Mouse (Mus musculus) adrenal gland, postnatal 36 days (tissue): Measurements from ENCODE around the gene Atrnl1. TPM values are rescaled to one million over a fixed set of nuclear protein-coding genes. Genes with fewer than 3 reads are reported as not detected.
"Not testable (repeated sequence)": the region's sequence is repeated elsewhere in the genome, so short reads cannot be mapped to it uniquely, and the experiment has no call there.

Experiments
- DNase-seq, 2 experiments: peaks; one replicate each; pipeline ENCODE4 v3.0.0; 2021; ENCODE audit warnings: mixed read lengths in 1 of 2
- total RNA-seq, 2 experiments: library from RNA; stranded (reverse); gene quantifications; 2 replicates each; pipeline ENCODE4 v1.2.3; 2021

The Atrnl1 gene
- total RNA-seq, 2 experiments from 2014 or later: 26.0 to 29.6 TPM

GRCm38 (mm10) chr19:57961738-57962640 is 351.2 kb downstream of the Atrnl1 start:
- DNase-seq: no peak

DNA sequence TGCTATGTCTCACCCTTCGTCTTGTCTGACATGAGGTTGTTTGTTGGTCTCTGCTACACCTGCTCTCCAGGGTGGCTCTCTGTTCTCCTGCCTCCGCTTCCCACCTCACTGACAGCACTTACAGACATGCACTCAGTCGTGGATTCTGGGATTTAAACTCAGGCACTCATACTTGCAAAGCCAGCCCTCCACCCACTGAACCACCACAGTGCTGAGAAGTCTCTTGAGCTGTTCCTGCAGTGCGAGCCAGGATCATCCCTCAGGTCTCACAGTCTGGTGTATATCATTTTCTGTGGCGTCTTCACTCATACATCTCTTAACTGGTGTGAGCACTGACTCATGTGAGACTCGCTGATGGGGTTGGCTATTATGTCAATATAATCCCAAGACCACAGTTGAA is 353.0 kb downstream of the Atrnl1 start:
- DNase-seq: no peak

DNA sequence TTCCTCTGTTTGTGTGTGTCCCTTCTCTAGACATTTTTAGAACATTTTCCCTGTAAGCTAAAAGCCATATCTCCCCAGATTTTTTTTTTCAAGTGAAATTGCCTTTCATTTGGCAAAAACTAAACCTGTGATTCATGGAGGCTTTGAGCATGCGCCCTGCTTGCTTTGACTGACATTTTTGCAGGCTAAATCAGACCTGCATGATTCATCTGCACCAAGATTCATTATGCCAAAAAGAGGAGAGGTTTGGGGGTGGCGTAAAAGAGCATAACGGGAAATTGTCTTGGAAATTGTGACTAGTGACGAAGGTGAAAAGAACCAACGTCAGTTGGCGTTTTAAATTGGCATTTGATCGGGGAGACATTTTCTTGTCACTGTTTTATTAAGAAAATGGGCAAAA is 358.9 kb downstream of the Atrnl1 start:
- DNase-seq: peak; percentile 33 to 52

GRCm38 (mm10) chr19:57970342-57970895 is 359.6 kb downstream of the Atrnl1 start:
- DNase-seq: no peak

DNA sequence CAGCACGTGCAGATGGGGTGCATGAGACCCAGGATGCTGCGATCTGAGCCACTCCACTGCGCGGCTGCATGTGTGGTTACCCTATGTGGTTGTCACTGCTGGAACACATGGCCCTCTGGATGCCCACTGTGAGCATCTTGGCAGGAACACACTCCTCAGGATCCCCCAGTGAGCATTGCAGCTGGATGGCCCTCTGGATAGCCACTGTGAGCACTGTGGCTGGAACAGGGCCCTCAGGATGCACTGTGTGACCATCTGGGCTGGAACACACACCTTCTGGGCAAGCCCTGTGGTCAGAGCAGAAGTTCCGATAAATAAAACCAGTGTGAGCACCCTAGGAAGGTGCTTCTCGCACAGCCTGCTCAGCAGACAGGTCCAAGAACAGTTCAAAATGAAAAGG is 364.4 kb downstream of the Atrnl1 start:
- DNase-seq: no peak

DNA sequence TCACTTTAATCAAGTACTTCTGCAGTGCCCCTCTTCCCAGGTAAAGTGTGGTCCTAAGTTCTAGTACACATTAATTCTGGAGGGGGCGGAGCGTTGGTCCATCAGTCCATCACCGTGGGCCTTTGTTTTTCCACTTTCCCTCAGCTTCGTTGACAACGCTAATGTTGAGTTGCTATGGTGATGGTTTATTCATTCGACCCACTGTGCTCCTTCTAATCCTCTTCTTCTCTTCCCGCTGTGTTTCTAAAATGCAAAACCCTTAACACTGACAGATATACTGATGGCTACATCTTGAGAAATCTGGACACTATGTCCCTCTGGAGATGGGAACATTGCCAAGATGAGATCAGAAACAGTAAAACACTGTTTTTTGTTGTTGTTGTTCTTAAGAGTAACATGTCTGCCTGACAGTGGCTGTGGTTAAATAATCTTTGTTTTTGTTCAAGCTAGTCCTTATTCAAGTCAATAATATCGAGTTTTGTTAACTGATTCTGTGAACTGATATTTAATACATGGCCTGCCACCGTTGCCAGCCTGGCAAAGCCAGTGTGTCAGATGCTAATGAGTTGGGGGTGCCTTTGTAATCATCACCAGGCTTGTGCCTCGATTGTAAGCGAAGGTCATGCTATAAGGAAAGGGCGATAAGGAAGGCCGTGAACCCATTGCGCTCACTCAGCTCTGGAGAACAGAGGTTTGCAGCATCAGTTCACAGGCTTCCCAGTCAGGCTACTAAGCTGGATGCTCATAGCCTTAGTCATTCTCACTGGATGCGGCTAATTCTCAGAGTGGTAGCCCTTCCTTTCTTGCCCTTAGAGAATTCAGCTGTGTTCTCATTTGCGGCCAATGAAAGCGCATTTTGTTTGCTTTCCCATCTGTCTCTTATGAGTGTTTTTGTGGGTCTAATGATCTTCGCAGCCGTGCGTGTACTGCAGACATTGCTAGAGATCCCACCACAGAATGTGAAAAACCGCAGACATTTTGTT is 375.4 kb downstream of the Atrnl1 start:
- no peak for DNase-seq

GRCm38 (mm10) chr19:57987696-57988393 is 377.0 kb downstream of the Atrnl1 start:
- no peak for DNase-seq

- no peak for DNase-seq
These were observed 377.8 kb downstream of the Atrnl1 start for GRCm38 (mm10) chr19:57988559-57989093.

DNA sequence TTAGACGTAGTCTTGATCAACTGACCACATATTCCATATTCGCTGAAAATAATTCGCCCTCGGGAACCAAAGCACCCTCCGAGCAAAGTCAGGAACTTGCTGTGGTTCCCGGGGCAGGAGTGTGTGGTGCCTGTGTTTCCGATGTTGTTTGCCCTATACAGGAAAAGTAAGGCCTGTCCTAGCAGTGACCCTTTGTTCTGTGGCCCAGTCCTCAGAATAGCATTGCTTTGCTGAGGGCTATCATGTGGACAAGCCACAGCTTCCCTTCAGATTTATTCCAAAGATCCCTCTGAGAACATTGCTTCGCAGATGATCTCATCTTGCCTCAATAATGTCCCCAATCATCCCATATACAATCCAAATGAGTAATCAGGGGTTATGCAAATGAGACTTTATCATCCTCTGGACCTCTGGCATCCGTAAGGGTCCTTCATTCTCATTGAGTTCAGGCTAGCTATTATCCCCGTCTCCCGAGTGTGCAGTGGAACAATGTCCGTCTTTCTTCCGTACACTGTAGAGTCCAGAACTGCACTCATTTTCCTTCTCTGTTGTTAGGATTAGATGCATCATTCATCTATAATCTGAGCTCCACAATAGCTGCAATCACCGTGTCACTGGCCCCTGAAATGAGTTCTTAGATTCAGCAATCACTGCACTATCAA is 380.4 kb downstream of the Atrnl1 start:
- no peak for DNase-seq

DNA sequence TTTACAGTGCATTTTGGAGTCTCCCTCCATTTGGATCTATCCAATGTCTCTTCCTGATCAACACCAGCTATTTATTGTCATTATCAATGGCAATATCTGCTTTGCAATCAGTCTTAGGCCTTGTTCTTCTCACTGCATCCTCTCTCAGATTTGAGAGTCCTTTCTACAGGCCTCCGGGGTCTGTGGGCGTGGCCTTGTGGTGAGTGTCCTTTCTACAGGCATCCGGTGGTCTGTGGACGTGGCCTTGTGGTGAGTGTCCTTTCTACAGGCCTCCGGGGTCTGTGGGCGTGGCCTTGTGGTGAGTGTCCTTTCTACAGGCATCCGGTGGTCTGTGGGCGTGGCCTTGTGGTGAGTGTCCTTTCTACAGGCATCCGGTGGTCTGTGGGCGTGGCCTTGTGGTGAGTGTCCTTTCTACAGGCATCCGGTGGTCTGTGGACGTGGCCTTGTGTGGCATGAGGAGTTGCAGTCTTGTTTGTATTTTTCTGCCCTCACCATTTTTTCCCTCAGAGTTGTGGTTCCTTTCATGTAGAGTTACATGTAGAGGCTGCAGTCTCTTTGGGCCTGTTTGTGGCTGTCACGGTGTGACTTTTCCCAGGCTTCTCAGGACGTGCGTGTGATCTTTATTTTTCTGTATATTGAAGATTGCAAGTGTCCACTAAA is 383.5 kb downstream of the Atrnl1 start:
- DNase-seq: not testable (repeated sequence)

DNA sequence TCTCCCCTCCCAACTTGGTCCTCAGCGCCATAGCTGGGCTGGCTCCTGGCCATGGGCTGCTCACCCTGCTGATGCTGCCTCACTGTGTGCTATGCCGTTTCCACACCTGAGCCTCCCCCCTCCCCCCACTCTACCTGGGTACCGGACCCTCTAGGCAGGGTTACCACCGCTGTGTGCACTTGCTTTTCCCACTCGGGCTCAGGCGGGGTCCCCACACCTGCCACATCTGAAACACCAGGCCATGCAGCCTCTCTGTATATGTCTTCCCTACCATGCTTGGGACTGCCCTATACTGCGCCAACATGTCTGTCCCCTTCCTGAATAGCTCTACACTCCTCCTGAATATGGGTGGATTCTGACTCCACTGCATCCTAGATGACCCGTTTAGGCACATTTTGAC is 384.2 kb downstream of the Atrnl1 start:
- no peak for DNase-seq

- DNase-seq: peak; percentile 16 to 53
These were observed 387.1 kb downstream of the Atrnl1 start for GRCm38 (mm10) chr19:57997961-57998360.

DNA sequence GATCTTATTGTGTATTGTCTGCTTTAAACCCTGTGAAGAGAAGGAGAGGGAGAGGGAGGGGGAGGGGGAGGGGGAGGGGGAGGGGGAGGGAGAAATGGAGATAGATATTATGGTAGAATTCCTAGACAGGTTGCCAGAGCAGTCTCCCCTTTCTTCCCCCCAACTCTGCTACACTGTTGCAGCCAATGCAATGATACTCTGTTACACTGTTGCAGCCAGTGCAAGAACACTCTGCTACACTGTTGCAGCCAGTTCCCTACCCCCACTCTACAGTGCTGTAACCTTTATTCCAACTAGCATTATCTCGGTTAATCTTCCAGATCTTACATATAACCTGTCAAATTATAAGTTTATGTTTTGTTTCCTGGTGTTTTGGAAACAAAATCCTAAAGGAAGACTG is 400.8 kb downstream of the Atrnl1 start:
- DNase-seq: no peak

- no peak for DNase-seq
These were observed 404.9 kb downstream of the Atrnl1 start for GRCm38 (mm10) chr19:58015741-58016140.

DNA sequence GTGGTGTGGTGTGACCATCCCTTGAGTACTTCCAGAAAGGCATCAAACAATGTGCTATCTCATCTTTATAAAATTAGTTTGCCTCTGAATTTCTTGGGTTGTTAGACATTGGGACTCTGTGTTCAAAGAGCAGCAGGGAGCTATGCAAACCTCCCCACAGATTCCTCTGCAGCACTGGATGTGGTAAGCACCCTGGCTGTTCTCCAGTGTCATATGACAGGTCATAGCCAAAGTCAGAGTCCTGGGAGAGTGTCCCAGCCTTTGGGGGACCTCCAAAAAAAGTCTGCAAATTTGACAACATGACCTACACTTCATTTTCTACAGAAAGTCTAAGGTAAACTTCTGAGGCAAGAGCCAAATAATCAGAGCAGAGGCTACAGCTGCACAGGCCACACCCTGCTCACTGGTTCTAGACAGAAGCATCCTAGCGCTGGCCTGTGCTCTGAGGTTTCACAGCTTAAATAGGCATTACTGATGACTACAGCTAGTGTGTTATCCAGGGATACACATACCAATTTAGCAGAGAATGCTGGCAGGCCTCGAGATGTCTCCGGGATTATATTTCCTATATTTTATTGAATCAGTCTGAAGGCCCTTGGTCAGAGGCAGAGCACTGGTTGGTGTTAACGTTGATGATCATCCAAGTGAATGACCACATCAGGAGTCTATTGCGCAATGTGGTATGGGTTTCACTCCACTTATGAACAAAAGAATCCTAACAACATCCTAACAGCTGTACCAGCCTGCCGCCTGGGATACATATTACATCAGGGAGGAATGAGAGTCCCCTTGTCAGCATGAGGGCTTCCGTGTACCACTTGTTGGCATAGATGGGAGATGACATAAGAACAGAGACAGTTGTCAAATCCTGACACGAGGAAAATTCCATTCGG is 406.0 kb downstream of the Atrnl1 start:
- peak; percentile 25 to 46 for DNase-seq

GRCm38 (mm10) chr19:58017468-58017867 is 406.6 kb downstream of the Atrnl1 start:
- no peak for DNase-seq

GRCm38 (mm10) chr19:58018698-58019097 is 407.9 kb downstream of the Atrnl1 start:
- DNase-seq: no peak

- no peak for DNase-seq
These were observed 410.9 kb downstream of the Atrnl1 start for GRCm38 (mm10) chr19:58021514-58022284.
